In genomic region chr13:37424904-37425303, GRCm38 (mm10) we compare ENCODE assay signal across 7 mouse cellular contexts.
"Had no signal": no experiment of that assay in that cellular context is flagged by ENCODE, and none has a peak within 500 bp of the region (broad histone marks: within the 10 kb centered on the region; RNA-seq: fewer than 3 reads in every experiment).

No protein-coding gene starts in this region.

- DNase-seq: kidney, adult 9 months; kidney, postnatal 10 days; kidney, postnatal 4 days; lung, embryonic 14.5 days; lung, postnatal 10 days; lung, postnatal 4 days; thymus, postnatal 4 days had no signal
